Mouse (Mus musculus): ENCODE data around the gene Nme6. TPM values are rescaled to one million over a fixed set of nuclear protein-coding genes. Genes with fewer than 3 reads are reported as not detected.
A peak's percentile ranks its signal among the peaks of the same experiment; 100 is the strongest.

Gene Nme6
- total RNA-seq, 1 experiment: 46.5 TPM

DNA sequence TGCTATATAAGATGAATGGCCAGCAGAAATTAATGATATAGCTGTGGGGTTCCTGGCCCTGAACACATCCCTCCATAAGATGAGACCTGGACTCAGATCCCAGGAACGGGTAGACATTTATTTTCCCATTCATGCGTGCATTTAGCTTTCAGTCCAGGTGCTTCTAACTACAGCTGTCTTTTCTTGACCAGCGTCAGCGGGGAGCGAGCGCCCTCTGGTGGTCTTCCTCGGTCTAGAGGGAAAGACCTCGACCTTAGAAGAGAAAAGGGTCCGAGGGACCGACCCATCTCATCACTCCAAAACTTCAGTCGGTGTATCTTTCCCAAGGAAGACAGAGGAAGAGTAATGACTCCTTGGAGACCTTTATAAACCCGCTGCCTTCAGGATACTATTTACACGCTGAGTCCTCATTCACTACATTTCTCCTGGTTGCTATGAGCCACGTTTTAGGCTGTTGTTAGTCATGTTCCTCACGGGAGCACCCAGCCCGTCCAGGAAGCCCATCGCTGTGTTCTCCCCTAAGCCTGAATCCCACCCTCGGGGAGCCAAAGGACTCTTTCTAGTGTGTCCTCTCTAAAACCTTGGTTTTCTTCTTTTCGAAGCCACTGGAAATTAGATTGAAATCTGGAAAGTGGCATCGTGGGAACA, 30.0 kb downstream of the Nme6 start:
- TF ChIP-seq ZC3H11A (IDR thresholded peaks at IDR 0.05; ENCODE audit: borderline replicate concordance, low read depth, low read length) (peak; percentile 68; the same call in 1 of the 2 replicates), ZNF384 (IDR thresholded peaks at IDR 0.05; ENCODE audit: low read depth, low read length) (no peak)
- in situ Hi-C loops (cut with MboI; ENCODE audit: low sequenced_read_pairs in 2 of 2, unreplicated experiment in 2 of 2): no loop called here
- H3K36me3 ChIP-seq (ENCODE audit: control insufficient read depth, insufficient read depth, low read length, poor library complexity, severe bottlenecking): no peaks in the 10 kb centered on the region
- H3K9me3 ChIP-seq (ENCODE audit: control insufficient read depth, insufficient read depth, low read depth, low read length): no peaks in the 10 kb centered on the region
- H3K27ac ChIP-seq (ENCODE audit: insufficient read depth, low read depth, low read length, poor library complexity, severe bottlenecking): no peak overlapping the region
- DNase-seq (ENCODE audit: low read depth, low spot score): peak; percentile 76
- peak overlapping the region in 1 of 2 experiments; percentile 53; a peak in 2 of 4 replicates for H3K4me3 ChIP-seq (ENCODE audit: insufficient read depth in 1 of 2, low read depth in 1 of 2, low read length in 2 of 2, poor library complexity in 1 of 2, severe bottlenecking in 1 of 2)
- peaks cover 1 to 3% of the 10 kb centered on the region in 2 experiments; a peak in 1 of 4 replicates for H3K4me1 ChIP-seq (ENCODE audit: control insufficient read depth in 2 of 2, insufficient read depth in 2 of 2, low read length in 2 of 2, poor library complexity in 1 of 2)
- H3K9ac ChIP-seq (ENCODE audit: insufficient read depth, low read depth, low read length, poor library complexity, severe bottlenecking): no peak overlapping the region

DNA sequence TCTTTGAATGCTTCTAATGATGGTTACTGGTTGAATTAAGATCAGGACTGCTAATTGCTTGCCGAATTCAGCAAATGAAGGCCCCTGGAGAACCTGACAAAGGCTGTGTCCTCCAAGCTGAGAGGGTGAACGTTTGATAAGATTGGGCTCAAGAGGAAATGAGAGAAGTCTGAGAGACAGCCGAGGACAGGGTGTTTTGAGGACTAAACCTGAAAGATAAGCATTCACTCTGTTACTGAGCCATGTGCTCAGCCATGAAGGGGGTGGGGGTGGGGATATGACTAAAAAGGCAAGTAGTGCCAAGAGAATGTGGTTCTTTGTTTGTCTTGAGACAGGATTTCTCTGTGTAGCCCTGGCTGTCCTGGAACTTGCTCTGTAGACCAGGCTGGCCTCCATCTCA, 30.5 kb downstream of the Nme6 start:
- peaks cover 1 to 3% of the 10 kb centered on the region in 2 experiments; a peak in 1 of 4 replicates for H3K4me1 ChIP-seq (ENCODE audit: control insufficient read depth in 2 of 2, insufficient read depth in 2 of 2, low read length in 2 of 2, poor library complexity in 1 of 2)
- no peak overlapping the region for H3K9ac ChIP-seq (ENCODE audit: insufficient read depth, low read depth, low read length, poor library complexity, severe bottlenecking)
- TF ChIP-seq CHD2 (IDR thresholded peaks at IDR 0.05; ENCODE audit: low read depth, low read length) (no peak), HCFC1 (IDR thresholded peaks at IDR 0.05; ENCODE audit: borderline replicate concordance, insufficient read depth, low read length) (no peak), ZC3H11A (IDR thresholded peaks at IDR 0.05; ENCODE audit: borderline replicate concordance, low read depth, low read length) (no peak), MAFK (IDR thresholded peaks at IDR 0.05; ENCODE audit: insufficient read depth, low read depth, low read length) (no peak), ZNF384 (IDR thresholded peaks at IDR 0.05; ENCODE audit: low read depth, low read length) (no peak)
- DNase-seq (ENCODE audit: low read depth, low spot score): no peak
- H3K4me3 ChIP-seq (ENCODE audit: insufficient read depth in 1 of 2, low read depth in 1 of 2, low read length in 2 of 2, poor library complexity in 1 of 2, severe bottlenecking in 1 of 2): no peak overlapping the region
- H3K27ac ChIP-seq (ENCODE audit: insufficient read depth, low read depth, low read length, poor library complexity, severe bottlenecking): no peak overlapping the region
- no peaks in the 10 kb centered on the region for H3K36me3 ChIP-seq (ENCODE audit: control insufficient read depth, insufficient read depth, low read length, poor library complexity, severe bottlenecking)
- no peaks in the 10 kb centered on the region for H3K9me3 ChIP-seq (ENCODE audit: control insufficient read depth, insufficient read depth, low read depth, low read length)
- in situ Hi-C loops (cut with MboI; ENCODE audit: low sequenced_read_pairs in 2 of 2, unreplicated experiment in 2 of 2): no loop called here

DNA sequence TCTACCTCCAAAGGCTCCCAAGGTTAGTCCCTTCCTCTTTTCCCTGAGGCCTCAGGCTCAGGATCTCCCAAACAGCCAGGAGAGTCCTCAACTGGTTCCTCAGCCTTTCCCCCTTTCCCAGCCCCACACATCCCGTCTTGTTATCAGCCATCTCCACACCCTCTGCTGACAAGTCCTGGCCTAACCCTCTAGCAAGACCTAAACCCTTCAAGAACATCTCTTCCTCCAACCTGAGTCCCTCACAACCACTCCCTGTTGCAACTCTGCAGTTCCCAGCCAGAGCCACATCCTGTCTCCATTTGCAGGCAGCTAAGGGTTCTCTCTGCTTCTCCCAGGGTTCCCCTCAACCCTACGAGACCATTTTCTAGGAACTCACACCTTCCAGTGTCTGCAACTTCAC, 33.7 kb downstream of the Nme6 start:
- no peak overlapping the region for H3K9ac ChIP-seq (ENCODE audit: insufficient read depth, low read depth, low read length, poor library complexity, severe bottlenecking)
- DNase-seq (ENCODE audit: low read depth, low spot score): no peak
- in situ Hi-C loops (cut with MboI; ENCODE audit: low sequenced_read_pairs in 2 of 2, unreplicated experiment in 2 of 2): no loop called here
- TF ChIP-seq CHD2 (IDR thresholded peaks at IDR 0.05; ENCODE audit: low read depth, low read length) (no peak), ZC3H11A (IDR thresholded peaks at IDR 0.05; ENCODE audit: borderline replicate concordance, low read depth, low read length) (no peak), MAFK (IDR thresholded peaks at IDR 0.05; ENCODE audit: insufficient read depth, low read depth, low read length) (no peak), HCFC1 (IDR thresholded peaks at IDR 0.05; ENCODE audit: borderline replicate concordance, insufficient read depth, low read length) (no peak), ZNF384 (IDR thresholded peaks at IDR 0.05; ENCODE audit: low read depth, low read length) (no peak)
- no peaks in the 10 kb centered on the region for H3K9me3 ChIP-seq (ENCODE audit: control insufficient read depth, insufficient read depth, low read depth, low read length)
- H3K27ac ChIP-seq (ENCODE audit: insufficient read depth, low read depth, low read length, poor library complexity, severe bottlenecking): no peak overlapping the region
- no peak overlapping the region for H3K4me3 ChIP-seq (ENCODE audit: insufficient read depth in 1 of 2, low read depth in 1 of 2, low read length in 2 of 2, poor library complexity in 1 of 2, severe bottlenecking in 1 of 2)
- H3K4me1 ChIP-seq (ENCODE audit: control insufficient read depth in 2 of 2, insufficient read depth in 2 of 2, low read length in 2 of 2, poor library complexity in 1 of 2): peaks cover 3 to 5% of the 10 kb centered on the region in 2 experiments; a peak in 2 of 4 replicates
- H3K36me3 ChIP-seq (ENCODE audit: control insufficient read depth, insufficient read depth, low read length, poor library complexity, severe bottlenecking): no peaks in the 10 kb centered on the region

DNA sequence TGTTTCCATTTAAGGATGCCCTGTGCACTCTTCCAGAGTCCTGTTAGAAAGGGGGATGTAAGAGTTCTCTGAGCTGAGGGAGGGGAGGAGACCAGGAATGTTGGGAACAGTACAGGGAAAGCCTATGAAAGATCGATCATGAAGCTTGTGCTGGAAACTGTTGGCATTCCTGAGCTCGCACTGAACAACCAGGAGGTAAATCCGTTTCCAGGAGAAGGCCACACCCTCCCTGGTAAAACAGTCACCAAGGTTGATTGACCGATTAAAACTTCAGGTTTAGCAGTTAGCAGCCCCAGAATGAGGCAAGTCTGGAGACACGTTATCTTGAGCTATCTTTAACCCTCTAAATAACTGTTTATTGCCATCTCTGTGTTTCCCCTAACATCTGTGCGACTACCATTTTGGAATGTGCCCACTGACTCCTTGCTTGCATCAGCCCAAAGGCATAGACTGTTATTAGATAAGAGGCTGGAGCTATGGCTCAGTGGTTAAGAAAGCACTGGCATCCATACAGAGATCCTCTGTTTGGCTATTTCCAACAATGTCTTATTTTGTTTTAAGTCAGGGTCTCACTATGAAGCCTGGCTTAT, 38.5 kb downstream of the Nme6 start:
- H3K9me3 ChIP-seq (ENCODE audit: control insufficient read depth, insufficient read depth, low read depth, low read length): no peaks in the 10 kb centered on the region
- in situ Hi-C loops (cut with MboI; ENCODE audit: low sequenced_read_pairs in 2 of 2, unreplicated experiment in 2 of 2): no loop called here
- H3K4me3 ChIP-seq (ENCODE audit: insufficient read depth in 1 of 2, low read depth in 1 of 2, low read length in 2 of 2, poor library complexity in 1 of 2, severe bottlenecking in 1 of 2): no peak overlapping the region; a peak in 1 of 4 replicates
- DNase-seq (ENCODE audit: low read depth, low spot score): no peak
- TF ChIP-seq HCFC1 (IDR thresholded peaks at IDR 0.05; ENCODE audit: borderline replicate concordance, insufficient read depth, low read length): no peak
- TF ChIP-seq ZC3H11A (IDR thresholded peaks at IDR 0.05; ENCODE audit: borderline replicate concordance, low read depth, low read length): no peak
- no peak for TF ChIP-seq ZNF384 (IDR thresholded peaks at IDR 0.05; ENCODE audit: low read depth, low read length)
- TF ChIP-seq CHD2 (IDR thresholded peaks at IDR 0.05; ENCODE audit: low read depth, low read length): no peak
- TF ChIP-seq MAFK (IDR thresholded peaks at IDR 0.05; ENCODE audit: insufficient read depth, low read depth, low read length): no peak
- no peak overlapping the region; the same call in 1 of the 2 replicates for H3K27ac ChIP-seq (ENCODE audit: insufficient read depth, low read depth, low read length, poor library complexity, severe bottlenecking)
- H3K9ac ChIP-seq (ENCODE audit: insufficient read depth, low read depth, low read length, poor library complexity, severe bottlenecking): no peak overlapping the region
- H3K36me3 ChIP-seq (ENCODE audit: control insufficient read depth, insufficient read depth, low read length, poor library complexity, severe bottlenecking): no peaks in the 10 kb centered on the region
- H3K4me1 ChIP-seq (ENCODE audit: control insufficient read depth in 2 of 2, insufficient read depth in 2 of 2, low read length in 2 of 2, poor library complexity in 1 of 2): peaks cover 4 to 11% of the 10 kb centered on the region in 2 experiments; a peak in 2 of 4 replicates

Data from ES-E14 (cell line).